Mouse (Mus musculus) heart, postnatal 0 days (tissue): Measurements from ENCODE around the gene Eaf2. TPM values are rescaled to one million over a fixed set of nuclear protein-coding genes. Genes with fewer than 3 reads are reported as not detected.
"Not testable (repeated sequence)": the region's sequence is repeated elsewhere in the genome, so short reads cannot be mapped to it uniquely, and the experiment has no call there.

Experiments
- ATAC-seq: fragments of 200-750 bp; cut with Nextera tagmentation; 2 replicates; pipeline ENCODE4 v1.8.0; 2017; ENCODE audit warnings: low read depth, moderate number of reproducible peaks, moderate library complexity; ENCODE audit not compliant: insufficient read depth
- DNase-seq: peaks from one replicate; pipeline ENCODE4 v3.0.0-alpha.2; 2016; ENCODE audit warnings: low spot score
- H3K27ac ChIP-seq: fragments of 300-500 bp; sonication (generic); 2 replicates; pipeline ENCODE4 v1.5.1; 2014; ENCODE audit warnings: low read depth, mild to moderate bottlenecking
- H3K27me3 ChIP-seq: fragments of 300-500 bp; sonication (generic); 2 replicates; pipeline ENCODE4 v1.6.1; 2014; ENCODE audit warnings: low read length, mixed read lengths; ENCODE audit not compliant: control insufficient read depth, insufficient read depth
- H3K36me3 ChIP-seq: fragments of 300-500 bp; sonication (generic); replicated peaks from 2 replicates; pipeline ENCODE4 v1.6.1; 2014; ENCODE audit warnings: low read length, mixed read lengths; ENCODE audit not compliant: control insufficient read depth, insufficient read depth
- H3K4me1 ChIP-seq: fragments of 300-500 bp; sonication (generic); 2 replicates; pipeline ENCODE4 v1.6.1; 2014; ENCODE audit warnings: antibody characterized with exemption; ENCODE audit not compliant: control insufficient read depth, insufficient read depth
- H3K4me2 ChIP-seq: fragments of 300-500 bp; sonication (generic); 2 replicates; pipeline ENCODE4 v1.6.1; 2014; ENCODE audit warnings: low read depth, mild to moderate bottlenecking, low read length, moderate library complexity
- H3K4me3 ChIP-seq: fragments of 300-500 bp; sonication (generic); 2 replicates; pipeline ENCODE4 v1.5.1; 2014; ENCODE audit warnings: low read depth, low read length
- H3K9ac ChIP-seq: fragments of 300-500 bp; sonication (generic); replicated peaks from 2 replicates; pipeline ENCODE4 v1.6.1; 2014; ENCODE audit warnings: low read depth, low read length, mixed read lengths
- H3K9me3 ChIP-seq: fragments of 300-500 bp; sonication (generic); replicated peaks from 2 replicates; pipeline ENCODE4 v1.6.1; 2016; ENCODE audit warnings: low read length; ENCODE audit not compliant: control insufficient read depth
- CTCF ChIP-seq: IDR thresholded peaks from 2 replicates; pipeline ENCODE4 v1.5.1; 2016; ENCODE audit warnings: antibody characterized with exemption, control low read depth, low read depth
- EP300 ChIP-seq: IDR thresholded peaks from 2 replicates; pipeline ENCODE4 v1.6.1; 2016; ENCODE audit warnings: antibody characterized with exemption, low read depth
- WGBS: fragments of 180-500 bp; shearing (Covaris S2); extraction: QIAGEN DNeasy Blood & Tissue Kit; methylation state at CpG from one replicate; pipeline ENCODE4 v1.1.7; 2014; 5-methylcytosine and 5-hydroxymethylcytosine counted together
- polyA plus RNA-seq: library from polyadenylated mRNA; unstranded; fragments of >200 nt; fragmentation: Nextera tagmentation; extraction: Ambion mirVana; gene quantifications from 2 replicates; pipeline ENCODE4 v1.2.1, GENCODE M21; 2015
- total RNA-seq: library from RNA; depleted of rRNA; stranded (reverse); fragments of >200 nt; gene quantifications from 2 replicates; pipeline ENCODE4 v1.2.3, GENCODE M21; 2014; ENCODE audit warnings: low replicate concordance

Eaf2 gene
- total and polyA plus RNA-seq, 2 experiments from 2014 or later: 0.40 TPM; not detected in 1

DNA sequence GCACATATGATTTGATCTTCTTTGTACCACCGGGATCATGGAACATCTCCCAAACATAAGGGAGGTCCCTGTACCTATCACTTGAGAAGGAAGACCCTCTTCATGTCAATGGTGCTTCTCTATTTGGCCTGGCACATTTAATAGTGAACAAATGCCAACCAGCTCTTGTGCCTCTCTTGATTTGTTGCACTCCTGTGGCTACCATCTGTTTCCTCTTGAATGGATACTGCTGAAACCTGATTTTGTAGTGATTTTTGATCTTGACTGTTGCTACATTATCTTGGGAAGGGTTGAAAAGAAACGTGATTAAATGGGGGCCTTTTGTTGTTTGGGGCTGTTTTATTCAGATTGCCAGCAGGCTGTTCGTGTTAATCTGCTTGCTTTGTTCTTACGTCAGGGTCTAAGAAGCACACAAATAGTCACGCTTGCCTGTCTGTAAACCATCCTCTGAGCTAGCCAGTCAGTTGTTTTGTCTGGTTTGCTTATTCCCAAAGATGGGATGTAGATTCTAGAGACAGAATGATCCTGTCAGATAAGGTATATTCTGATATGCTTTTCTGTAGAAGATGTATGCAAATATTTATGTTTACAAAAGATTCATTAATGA is 8.0 kb upstream of the Eaf2 start:
- no peak for DNase-seq
- Histone ChIP-seq H3K9ac (no peak overlapping the region), H3K4me2 (no peak overlapping the region), H3K4me3 (no peak overlapping the region), H3K4me1 (no peaks in the 10 kb centered on the region), H3K9me3 (no peaks in the 10 kb centered on the region), H3K27ac (no peak overlapping the region), H3K27me3 (no peaks in the 10 kb centered on the region), H3K36me3 (peaks cover 13% of the 10 kb centered on the region; the same call in 1 of the 2 replicates)
- TF ChIP-seq CTCF (no peak), EP300 (no peak)
- WGBS: 70% methylated on average over 5 of the region's 5 CpGs
- ATAC-seq: no peak

DNA sequence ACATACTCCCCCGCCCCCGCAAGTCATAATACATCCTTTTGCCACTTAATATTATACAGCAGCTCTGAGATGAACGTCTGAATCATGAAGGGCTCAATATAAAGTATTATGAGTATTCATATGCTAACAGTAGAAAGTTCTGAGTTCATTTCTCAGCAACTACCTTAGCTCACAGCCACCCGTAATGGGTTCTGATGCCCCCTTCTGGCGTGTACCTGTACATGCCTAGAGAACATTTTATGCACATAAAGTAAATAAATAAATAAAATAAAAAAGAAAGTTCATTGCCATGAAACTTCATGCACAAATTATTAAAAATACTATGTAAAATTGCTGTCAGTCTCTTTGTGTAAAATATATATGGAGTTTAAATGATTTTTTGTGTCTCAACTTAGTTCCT is 2.5 kb upstream of the Eaf2 start:
- Histone ChIP-seq H3K4me1 (peaks cover 12% of the 10 kb centered on the region), H3K27me3 (no peaks in the 10 kb centered on the region), H3K4me2 (no peak overlapping the region), H3K36me3 (peaks cover 1% of the 10 kb centered on the region), H3K4me3 (no peak overlapping the region), H3K27ac (no peak overlapping the region), H3K9ac (no peak overlapping the region), H3K9me3 (no peaks in the 10 kb centered on the region)
- WGBS: 75% methylated on average over 5 of the region's 5 CpGs
- DNase-seq (no peak), ATAC-seq (no peak)
- TF ChIP-seq CTCF (no peak; the same call in 1 of the 2 replicates), EP300 (no peak)

DNA sequence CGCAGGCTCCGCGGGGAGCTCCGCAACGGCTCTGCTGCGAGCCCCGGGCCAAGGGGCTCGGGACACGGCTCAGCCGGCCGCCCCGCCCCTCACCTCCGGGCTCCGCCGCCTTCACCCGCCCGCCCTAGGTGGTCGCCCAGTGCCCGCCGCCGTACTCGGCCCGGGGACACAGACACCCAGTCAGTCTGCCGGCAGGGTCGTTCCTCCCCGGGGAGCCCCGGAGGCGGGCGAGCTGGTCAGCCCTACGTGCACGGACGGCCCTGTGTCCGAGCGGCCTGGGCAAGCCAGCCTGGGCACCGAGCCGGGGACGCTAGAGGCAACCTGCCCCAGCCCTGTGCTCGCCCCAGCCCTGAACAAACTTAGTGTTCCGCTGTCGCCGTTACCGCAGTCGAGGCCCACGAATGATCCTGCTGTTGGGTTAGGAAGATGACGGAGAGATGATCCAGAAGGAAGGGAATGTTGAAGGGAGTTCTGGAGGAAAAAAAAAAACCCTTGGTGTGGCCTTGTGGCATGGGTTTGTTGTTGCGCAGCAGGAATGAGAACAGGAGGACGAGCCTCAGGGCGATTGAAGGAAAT is 561 bp upstream of the Eaf2 start:
- H3K4me1 ChIP-seq: peaks cover 12% of the 10 kb centered on the region
- H3K9me3 ChIP-seq: no peaks in the 10 kb centered on the region
- H3K36me3 ChIP-seq: peaks cover 10% of the 10 kb centered on the region
- peak overlapping the region; percentile 83 for H3K4me2 ChIP-seq
- DNase-seq: peak; percentile 19
- H3K27me3 ChIP-seq: no peaks in the 10 kb centered on the region
- ATAC-seq: peak; percentile 47
- peak overlapping the region; percentile 88 for H3K27ac ChIP-seq
- WGBS: under 1% methylated on average over 48 of the region's 48 CpGs
- H3K4me3 ChIP-seq: peak overlapping the region; percentile 94
- TF ChIP-seq EP300 (no peak), CTCF (no peak)
- peak overlapping the region; percentile 89 for H3K9ac ChIP-seq

DNA sequence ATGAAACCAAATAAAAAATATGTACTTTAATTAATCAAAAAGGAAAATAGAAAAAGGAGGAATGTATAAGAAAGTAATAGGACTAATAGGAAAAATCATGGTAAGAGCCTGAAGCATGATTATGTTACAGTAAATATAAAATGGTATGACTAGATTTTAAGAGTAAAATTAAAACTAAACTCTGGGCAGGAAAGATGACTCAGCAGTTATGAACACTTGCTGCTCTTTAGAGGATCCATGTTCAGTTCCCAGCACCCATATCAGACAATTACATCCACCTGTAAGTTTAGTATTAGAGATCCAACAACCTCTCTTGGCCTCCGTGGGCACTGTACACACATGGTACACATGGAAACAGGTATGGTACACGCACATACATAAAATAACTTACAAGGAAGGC is 5.4 kb downstream of the Eaf2 start:
- H3K36me3 ChIP-seq: peaks cover 28% of the 10 kb centered on the region
- H3K4me3 ChIP-seq: no peak overlapping the region
- no peaks in the 10 kb centered on the region for H3K27me3 ChIP-seq
- H3K9ac ChIP-seq: no peak overlapping the region
- no peak overlapping the region for H3K27ac ChIP-seq
- H3K4me1 ChIP-seq: peaks cover 8% of the 10 kb centered on the region
- no peak for ATAC-seq
- H3K4me2 ChIP-seq: no peak overlapping the region
- no peak for TF ChIP-seq EP300
- no peak for TF ChIP-seq CTCF
- WGBS: 89% methylated on average over 2 of the region's 2 CpGs
- DNase-seq: no peak
- H3K9me3 ChIP-seq: no peaks in the 10 kb centered on the region

DNA sequence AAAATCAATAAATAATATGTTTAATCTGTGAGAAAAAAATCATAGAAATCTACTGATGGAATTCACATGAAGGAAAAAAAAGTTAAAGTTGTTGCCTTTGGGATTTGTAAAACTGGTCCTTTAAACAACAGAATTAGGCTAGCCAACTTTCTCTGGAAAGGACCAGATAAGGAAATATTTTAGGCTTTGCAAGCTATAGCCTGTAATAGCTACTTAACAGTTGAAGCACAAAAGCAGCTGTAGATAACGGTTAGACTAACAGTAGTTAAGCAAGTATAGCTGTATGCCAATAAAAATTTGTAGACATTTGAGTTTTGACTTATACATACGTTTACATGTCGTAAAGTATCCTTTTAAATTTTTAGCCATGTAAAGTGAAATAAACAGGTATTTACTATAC is 11.2 kb downstream of the Eaf2 start:
- H3K4me2 ChIP-seq: no peak overlapping the region
- TF ChIP-seq EP300: no peak
- no peak for TF ChIP-seq CTCF
- no peak overlapping the region for H3K27ac ChIP-seq
- no peak for DNase-seq
- ATAC-seq: no peak
- H3K4me1 ChIP-seq: no peaks in the 10 kb centered on the region
- H3K36me3 ChIP-seq: 0 out of 2 replicates have a peak, but pooled peaks cover 19% of the 10 kb centered on the region
- 60% methylated on average over 3 of the region's 3 CpGs for WGBS
- H3K27me3 ChIP-seq: no peaks in the 10 kb centered on the region
- no peak overlapping the region for H3K9ac ChIP-seq
- no peak overlapping the region for H3K4me3 ChIP-seq
- H3K9me3 ChIP-seq: no peaks in the 10 kb centered on the region

DNA sequence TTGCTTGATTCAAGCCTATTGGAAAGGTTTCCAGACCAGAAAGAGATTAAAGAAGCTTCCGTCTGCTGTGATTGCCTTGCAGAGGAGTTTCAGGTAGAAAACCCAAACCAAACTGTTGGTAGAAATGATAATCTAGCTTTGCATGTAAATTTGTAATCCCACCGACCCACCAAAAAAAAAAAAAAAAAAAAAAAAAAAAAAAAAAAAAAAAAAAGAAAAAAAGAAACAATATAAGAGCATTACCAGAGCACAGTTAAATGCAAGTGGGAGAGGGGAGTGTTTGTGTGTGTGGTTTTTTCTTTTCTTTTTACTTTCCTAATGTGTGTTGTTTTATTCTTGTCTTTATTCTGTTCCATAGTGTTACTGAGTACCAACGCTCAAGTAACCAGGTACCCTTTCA is 23.6 kb downstream of the Eaf2 start:
- WGBS: 86% methylated on average over 3 of the region's 3 CpGs
- TF ChIP-seq CTCF: no peak
- H3K4me2 ChIP-seq: no peak overlapping the region

DNA sequence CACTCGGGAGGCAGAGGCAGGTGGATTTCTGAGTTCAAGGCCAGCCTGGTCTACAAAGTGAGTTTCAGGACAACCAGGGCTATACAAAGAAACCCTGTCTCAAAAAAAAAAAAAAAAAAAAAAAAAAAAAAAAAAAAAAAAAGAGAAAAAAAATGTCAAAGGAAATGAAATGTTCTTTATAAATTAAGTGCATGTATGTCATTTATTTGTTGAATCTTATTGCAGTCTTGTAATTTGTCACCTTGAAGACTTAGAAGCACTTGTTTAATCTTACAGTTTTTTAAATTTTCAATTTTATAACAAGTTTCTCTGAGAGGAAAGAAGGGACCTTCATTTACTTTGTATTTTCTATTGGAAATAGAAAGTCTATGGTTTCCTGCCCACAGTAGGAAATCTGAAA is 27.9 kb downstream of the Eaf2 start:
- H3K36me3 ChIP-seq: peaks cover 15% of the 10 kb centered on the region
- ATAC-seq, H3K27ac ChIP-seq, H3K4me2 ChIP-seq, H3K9ac ChIP-seq, H3K4me1 ChIP-seq, H3K4me3 ChIP-seq, DNase-seq, H3K9me3 ChIP-seq, H3K27me3 ChIP-seq: not testable (repeated sequence)
- 95% methylated on average over 1 of the region's 1 CpGs for WGBS

More for the DNA sequence above, 23.6 kb downstream of the Eaf2 start:
- Histone ChIP-seq H3K36me3 (peaks cover 18% of the 10 kb centered on the region), H3K4me3 (no peak overlapping the region), H3K27ac (no peak overlapping the region), H3K9me3 (no peaks in the 10 kb centered on the region), H3K9ac (no peak overlapping the region), H3K4me1 (no peaks in the 10 kb centered on the region), H3K27me3 (no peaks in the 10 kb centered on the region)
- ATAC-seq: no peak
- DNase-seq: no peak
